Mouse (Mus musculus): Measurements from ENCODE around the gene Cyld. TPM values are rescaled to one million over a fixed set of nuclear protein-coding genes. Genes with fewer than 3 reads are reported as not detected.

The Cyld gene
- polyA plus RNA-seq, 1 experiment from 2014 or later, result 18.1 TPM

DNA sequence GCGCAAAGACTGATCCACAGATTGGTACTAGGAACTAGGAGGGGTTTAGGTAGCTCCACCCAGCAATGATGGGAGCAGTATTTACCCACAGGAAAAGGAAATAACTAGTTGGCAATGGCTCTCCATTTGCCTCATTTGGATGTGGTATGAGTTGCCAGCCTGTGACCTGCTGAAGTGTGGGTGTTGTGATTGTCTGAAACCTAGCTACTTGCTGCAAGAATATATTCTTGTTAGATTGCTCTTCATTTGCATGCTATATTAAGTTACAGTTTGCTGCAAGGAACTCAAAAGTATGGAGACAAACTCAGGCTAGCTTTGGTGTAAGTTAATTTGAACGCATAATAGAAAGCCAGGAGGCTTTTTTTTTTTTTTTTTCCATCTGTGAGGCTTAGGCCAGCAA is 16.3 kb upstream of the Cyld start:
- no peaks in the 10 kb centered on the region for H3K36me3 ChIP-seq (ENCODE audit: control insufficient read depth, insufficient read depth, low read length)
- H3K27ac ChIP-seq (ENCODE audit: low read length), result no peak overlapping the region
- H3K27me3 ChIP-seq (ENCODE audit: control insufficient read depth, insufficient read depth, low read length), result no peaks in the 10 kb centered on the region
- H3K4me3 ChIP-seq (ENCODE audit: low read depth, low read length), result no peak overlapping the region
- H3K9me3 ChIP-seq (ENCODE audit: control insufficient read depth, low read depth, low read length), result no peaks in the 10 kb centered on the region
- 88% methylated on average over 2 of the region's 2 CpGs for WGBS
- no peak overlapping the region for H3K9ac ChIP-seq (replicated peaks; ENCODE audit: low read depth, low read length)
- ATAC-seq (ENCODE audit: insufficient number of reproducible peaks, insufficient read depth, low FRiP score, low read depth), result no peak
- no peaks in the 10 kb centered on the region for H3K4me1 ChIP-seq (ENCODE audit: control insufficient read depth, insufficient read depth, low read length)
- no peak overlapping the region for H3K4me2 ChIP-seq (replicated peaks; ENCODE audit: low read depth, low read length)

GRCm38 (mm10) chr8:88681046-88681445 is 15.8 kb upstream of the Cyld start:
- Histone ChIP-seq H3K9me3 (ENCODE audit: control insufficient read depth, low read depth, low read length) (no peaks in the 10 kb centered on the region), H3K36me3 (ENCODE audit: control insufficient read depth, insufficient read depth, low read length) (no peaks in the 10 kb centered on the region), H3K4me3 (ENCODE audit: low read depth, low read length) (no peak overlapping the region), H3K4me1 (ENCODE audit: control insufficient read depth, insufficient read depth, low read length) (no peaks in the 10 kb centered on the region), H3K27me3 (ENCODE audit: control insufficient read depth, insufficient read depth, low read length) (no peaks in the 10 kb centered on the region), H3K4me2 (replicated peaks; ENCODE audit: low read depth, low read length) (no peak overlapping the region), H3K9ac (replicated peaks; ENCODE audit: low read depth, low read length) (no peak overlapping the region), H3K27ac (ENCODE audit: low read length) (no peak overlapping the region)
- ATAC-seq (ENCODE audit: insufficient number of reproducible peaks, insufficient read depth, low FRiP score, low read depth), result no peak
- WGBS, result 84% methylated on average over 8 of the region's 8 CpGs

GRCm38 (mm10) chr8:88683656-88684289 is 13.1 kb upstream of the Cyld start:
- no peak overlapping the region for H3K4me3 ChIP-seq (ENCODE audit: low read depth, low read length)
- no peak overlapping the region for H3K9ac ChIP-seq (replicated peaks; ENCODE audit: low read depth, low read length)
- ATAC-seq (ENCODE audit: insufficient number of reproducible peaks, insufficient read depth, low FRiP score, low read depth), result no peak
- no peak overlapping the region for H3K4me2 ChIP-seq (replicated peaks; ENCODE audit: low read depth, low read length)
- H3K4me1 ChIP-seq (ENCODE audit: control insufficient read depth, insufficient read depth, low read length), result no peaks in the 10 kb centered on the region
- no peaks in the 10 kb centered on the region for H3K36me3 ChIP-seq (ENCODE audit: control insufficient read depth, insufficient read depth, low read length)
- H3K27ac ChIP-seq (ENCODE audit: low read length), result no peak overlapping the region
- no peaks in the 10 kb centered on the region for H3K27me3 ChIP-seq (ENCODE audit: control insufficient read depth, insufficient read depth, low read length)
- H3K9me3 ChIP-seq (ENCODE audit: control insufficient read depth, low read depth, low read length), result no peaks in the 10 kb centered on the region
- WGBS, result 82% methylated on average over 7 of the region's 7 CpGs

DNA sequence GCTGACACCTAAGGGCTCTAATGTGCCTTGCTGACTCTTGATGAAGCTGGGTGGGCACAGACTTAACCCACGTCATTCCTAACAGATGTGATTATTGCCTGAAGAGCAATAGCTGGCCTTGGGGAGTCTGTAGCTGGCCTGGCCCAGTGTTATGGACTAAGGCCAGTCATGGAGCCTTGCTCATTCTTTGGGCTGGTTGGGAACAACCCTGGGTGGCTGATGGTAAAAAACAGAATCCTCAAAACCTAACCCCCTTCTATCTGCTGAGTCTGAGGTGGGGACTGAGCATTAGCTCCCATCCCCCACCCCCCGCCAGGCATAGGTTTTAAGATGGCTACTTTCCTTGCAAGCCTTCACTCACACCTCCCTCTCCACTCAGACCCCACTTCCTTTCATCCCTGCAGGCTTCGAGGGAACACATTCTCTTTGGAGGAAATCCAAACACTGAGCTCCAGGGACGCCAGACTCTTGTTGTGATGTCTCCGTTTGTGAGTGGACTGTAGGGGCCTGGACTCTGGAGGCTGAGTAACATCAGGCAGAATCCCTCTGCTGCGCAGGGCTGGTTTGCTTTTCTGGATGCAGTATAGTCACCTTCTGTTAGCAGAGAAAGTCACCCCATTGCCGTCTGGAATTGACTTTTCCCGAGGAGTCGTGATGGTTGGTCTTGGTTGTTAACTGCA is 10.5 kb upstream of the Cyld start:
- ATAC-seq (ENCODE audit: insufficient number of reproducible peaks, insufficient read depth, low FRiP score, low read depth), result no peak
- WGBS, result 47% methylated on average over 9 of the region's 9 CpGs
- no peak overlapping the region for H3K27ac ChIP-seq (ENCODE audit: low read length)

DNA sequence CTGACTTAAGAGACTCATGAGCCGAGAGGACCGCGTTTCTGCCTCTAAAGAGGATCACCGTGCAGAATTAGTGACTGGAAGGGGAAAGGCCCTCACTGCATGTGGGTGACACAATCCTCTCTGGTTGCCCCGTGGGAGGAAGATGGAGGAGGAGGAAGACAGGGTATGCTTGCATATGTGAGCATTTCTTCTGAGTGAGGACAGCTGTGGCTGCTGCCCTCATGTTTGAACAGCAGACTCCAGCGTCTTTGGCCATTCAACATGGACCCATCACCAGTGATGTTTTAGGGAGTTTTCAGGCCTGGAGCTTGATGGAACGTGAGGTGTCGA is 10.0 kb upstream of the Cyld start:
- no peak for ATAC-seq (ENCODE audit: insufficient number of reproducible peaks, insufficient read depth, low FRiP score, low read depth)
- H3K27me3 ChIP-seq (ENCODE audit: control insufficient read depth, insufficient read depth, low read length), result no peaks in the 10 kb centered on the region
- H3K9me3 ChIP-seq (ENCODE audit: control insufficient read depth, low read depth, low read length), result no peaks in the 10 kb centered on the region
- no peaks in the 10 kb centered on the region for H3K36me3 ChIP-seq (ENCODE audit: control insufficient read depth, insufficient read depth, low read length)
- WGBS, result 74% methylated on average over 8 of the region's 8 CpGs
- no peaks in the 10 kb centered on the region for H3K4me1 ChIP-seq (ENCODE audit: control insufficient read depth, insufficient read depth, low read length)
- H3K4me2 ChIP-seq (replicated peaks; ENCODE audit: low read depth, low read length), result no peak overlapping the region
- H3K9ac ChIP-seq (replicated peaks; ENCODE audit: low read depth, low read length), result no peak overlapping the region
- H3K4me3 ChIP-seq (ENCODE audit: low read depth, low read length), result no peak overlapping the region
- H3K27ac ChIP-seq (ENCODE audit: low read length), result no peak overlapping the region

More for the DNA sequence above, 10.5 kb upstream of the Cyld start:
- Histone ChIP-seq H3K36me3 (ENCODE audit: control insufficient read depth, insufficient read depth, low read length) (no peaks in the 10 kb centered on the region), H3K9me3 (ENCODE audit: control insufficient read depth, low read depth, low read length) (no peaks in the 10 kb centered on the region), H3K4me1 (ENCODE audit: control insufficient read depth, insufficient read depth, low read length) (no peaks in the 10 kb centered on the region), H3K4me2 (replicated peaks; ENCODE audit: low read depth, low read length) (no peak overlapping the region), H3K9ac (replicated peaks; ENCODE audit: low read depth, low read length) (no peak overlapping the region), H3K4me3 (ENCODE audit: low read depth, low read length) (no peak overlapping the region), H3K27me3 (ENCODE audit: control insufficient read depth, insufficient read depth, low read length) (no peaks in the 10 kb centered on the region)

DNA sequence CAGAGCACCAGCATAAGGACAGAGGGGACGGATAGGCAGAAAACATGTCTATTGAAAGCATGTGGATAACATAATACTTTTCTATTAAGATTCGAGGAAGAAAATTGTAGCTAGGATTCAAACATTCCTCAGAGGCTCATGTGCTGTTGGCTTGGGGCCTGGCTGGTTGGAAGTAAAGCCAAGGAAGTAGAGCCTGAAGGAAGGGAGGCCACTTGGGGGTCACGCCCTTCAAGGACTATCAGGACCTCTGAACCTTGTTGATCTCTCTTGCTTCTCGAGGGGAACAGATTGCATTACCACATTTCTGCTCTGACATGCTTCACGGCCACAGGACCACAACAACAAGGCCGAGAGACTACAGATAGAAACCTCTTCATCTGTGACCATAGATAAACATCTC is 7.7 kb upstream of the Cyld start:
- no peak overlapping the region for H3K4me3 ChIP-seq (ENCODE audit: low read depth, low read length)
- H3K27ac ChIP-seq (ENCODE audit: low read length), result no peak overlapping the region
- no peak overlapping the region for H3K9ac ChIP-seq (replicated peaks; ENCODE audit: low read depth, low read length)
- ATAC-seq (ENCODE audit: insufficient number of reproducible peaks, insufficient read depth, low FRiP score, low read depth), result no peak
- H3K4me1 ChIP-seq (ENCODE audit: control insufficient read depth, insufficient read depth, low read length), result no peaks in the 10 kb centered on the region
- WGBS, result 86% methylated on average over 6 of the region's 6 CpGs
- H3K9me3 ChIP-seq (ENCODE audit: control insufficient read depth, low read depth, low read length), result no peaks in the 10 kb centered on the region
- no peaks in the 10 kb centered on the region for H3K27me3 ChIP-seq (ENCODE audit: control insufficient read depth, insufficient read depth, low read length)
- H3K4me2 ChIP-seq (replicated peaks; ENCODE audit: low read depth, low read length), result no peak overlapping the region
- H3K36me3 ChIP-seq (ENCODE audit: control insufficient read depth, insufficient read depth, low read length), result no peaks in the 10 kb centered on the region

DNA sequence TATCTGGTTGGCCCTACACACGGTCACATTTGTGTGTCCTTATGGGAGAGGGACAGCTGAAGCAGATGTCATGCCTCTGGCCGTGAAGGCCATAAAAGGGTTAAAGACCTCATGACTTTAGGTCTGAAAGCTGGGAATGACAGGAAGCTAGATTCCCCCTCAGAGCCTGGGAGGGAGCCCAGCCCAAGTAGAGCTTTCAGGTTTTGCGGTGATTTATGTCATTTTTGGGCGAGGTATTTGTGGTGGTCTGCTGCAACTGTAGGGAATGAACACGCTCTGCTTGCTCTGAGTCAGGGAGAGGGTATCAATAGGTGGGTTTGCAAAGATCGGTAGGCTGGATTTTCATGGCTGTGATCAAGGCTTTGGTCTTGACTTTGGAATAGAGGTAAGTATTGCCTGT is 6.9 kb upstream of the Cyld start:
- H3K27me3 ChIP-seq (ENCODE audit: control insufficient read depth, insufficient read depth, low read length), result no peaks in the 10 kb centered on the region
- no peaks in the 10 kb centered on the region for H3K36me3 ChIP-seq (ENCODE audit: control insufficient read depth, insufficient read depth, low read length)
- H3K4me1 ChIP-seq (ENCODE audit: control insufficient read depth, insufficient read depth, low read length), result no peaks in the 10 kb centered on the region
- no peak for ATAC-seq (ENCODE audit: insufficient number of reproducible peaks, insufficient read depth, low FRiP score, low read depth)
- H3K4me2 ChIP-seq (replicated peaks; ENCODE audit: low read depth, low read length), result no peak overlapping the region
- no peak overlapping the region for H3K27ac ChIP-seq (ENCODE audit: low read length)
- H3K9ac ChIP-seq (replicated peaks; ENCODE audit: low read depth, low read length), result no peak overlapping the region
- no peaks in the 10 kb centered on the region for H3K9me3 ChIP-seq (ENCODE audit: control insufficient read depth, low read depth, low read length)
- WGBS, result 74% methylated on average over 6 of the region's 6 CpGs
- H3K4me3 ChIP-seq (ENCODE audit: low read depth, low read length), result no peak overlapping the region

GRCm38 (mm10) chr8:88691342-88691948 is 5.4 kb upstream of the Cyld start:
- Histone ChIP-seq H3K9me3 (ENCODE audit: control insufficient read depth, low read depth, low read length) (no peaks in the 10 kb centered on the region), H3K27ac (ENCODE audit: low read length) (no peak overlapping the region), H3K9ac (replicated peaks; ENCODE audit: low read depth, low read length) (no peak overlapping the region), H3K36me3 (ENCODE audit: control insufficient read depth, insufficient read depth, low read length) (no peaks in the 10 kb centered on the region), H3K4me2 (replicated peaks; ENCODE audit: low read depth, low read length) (no peak overlapping the region), H3K4me3 (ENCODE audit: low read depth, low read length) (no peak overlapping the region), H3K27me3 (ENCODE audit: control insufficient read depth, insufficient read depth, low read length) (no peaks in the 10 kb centered on the region), H3K4me1 (ENCODE audit: control insufficient read depth, insufficient read depth, low read length) (no peaks in the 10 kb centered on the region)
- no peak for ATAC-seq (ENCODE audit: insufficient number of reproducible peaks, insufficient read depth, low FRiP score, low read depth)
- 37% methylated on average over 4 of the region's 4 CpGs for WGBS
